Mouse (Mus musculus) limb, embryonic 14.5 days (tissue): ENCODE measurements around the gene Mgp. TPM values are rescaled to one million over a fixed set of nuclear protein-coding genes. Genes with fewer than 3 reads are reported as not detected.

Experiments
- ATAC-seq: fragments of 200-750 bp; cut with Nextera tagmentation; 2 replicates; pipeline ENCODE4 v1.8.0; 2017; ENCODE audit warnings: low read depth, moderate number of reproducible peaks, moderate TSS enrichment; ENCODE audit not compliant: low FRiP score
- DNase-seq: peaks from one replicate; pipeline ENCODE4 v3.0.0-alpha.2; 2015; ENCODE audit warnings: low spot score
- H3K27ac ChIP-seq: fragments of 300-500 bp; sonication (generic); replicated peaks from 2 replicates; pipeline ENCODE4 v1.5.1; 2014; ENCODE audit warnings: low read depth, mild to moderate bottlenecking, low read length, moderate library complexity, mixed read lengths
- H3K27me3 ChIP-seq: fragments of 300-500 bp; sonication (generic); 2 replicates; pipeline ENCODE4 v1.6.1; 2014; ENCODE audit warnings: low read length, mixed read lengths; ENCODE audit not compliant: control insufficient read depth, insufficient read depth
- H3K36me3 ChIP-seq: fragments of 300-500 bp; sonication (generic); 2 replicates; pipeline ENCODE4 v1.6.1; 2014; ENCODE audit warnings: mild to moderate bottlenecking, low read length, moderate library complexity, mixed read lengths; ENCODE audit not compliant: control insufficient read depth, insufficient read depth
- H3K4me1 ChIP-seq: fragments of 300-500 bp; sonication (generic); 2 replicates; pipeline ENCODE4 v1.6.1; 2014; ENCODE audit warnings: antibody characterized with exemption, low read length, mixed read lengths; ENCODE audit not compliant: control insufficient read depth, insufficient read depth
- H3K4me2 ChIP-seq: fragments of 300-500 bp; sonication (generic); replicated peaks from 2 replicates; pipeline ENCODE4 v1.6.1; 2014; ENCODE audit warnings: low read depth, mild to moderate bottlenecking, low read length, moderate library complexity; ENCODE audit not compliant: severe bottlenecking
- H3K4me3 ChIP-seq: fragments of 300-500 bp; sonication (generic); replicated peaks from 2 replicates; pipeline ENCODE4 v1.5.1; 2014; ENCODE audit warnings: low read length
- H3K9ac ChIP-seq: fragments of 300-500 bp; sonication (generic); 2 replicates; pipeline ENCODE4 v1.6.1; 2014; ENCODE audit warnings: mild to moderate bottlenecking, low read depth, low read length, moderate library complexity; ENCODE audit not compliant: severe bottlenecking
- H3K9me3 ChIP-seq: fragments of 300-500 bp; sonication (generic); 2 replicates; pipeline ENCODE4 v1.6.1; 2016; ENCODE audit warnings: low read length; ENCODE audit not compliant: control insufficient read depth
- POLR2A ChIP-seq: fragments of 200-500 bp; IDR thresholded peaks from 2 replicates; pipeline ENCODE4 v1.8.0; 2012; ENCODE audit warnings: inconsistent platforms, mild to moderate bottlenecking, moderate library complexity, borderline replicate concordance; ENCODE audit not compliant: insufficient read depth, insufficient read length; ENCODE audit errors: extremely low read depth
- WGBS: fragments of 180-500 bp; shearing (Covaris S2); extraction: QIAGEN DNeasy Blood & Tissue Kit; methylation state at CpG from one replicate; pipeline ENCODE4 v1.1.7; 2014; 5-methylcytosine and 5-hydroxymethylcytosine counted together
- polyA plus RNA-seq, 2 experiments: library from polyadenylated mRNA; depleted of rRNA in 1 of 2; stranded (reverse) in 1 of 2; unstranded in 1 of 2; fragments of >200 nt; fragmentation: Nextera tagmentation in 1 of 2; extraction: Ambion mirVana in 1 of 2; gene quantifications; 2 replicates each; pipeline versions ENCODE4 v1.2.1 to v1.2.3; 2012 to 2014

The Mgp gene
- polyA plus RNA-seq, 2 experiments: 360 to 645 TPM

DNA sequence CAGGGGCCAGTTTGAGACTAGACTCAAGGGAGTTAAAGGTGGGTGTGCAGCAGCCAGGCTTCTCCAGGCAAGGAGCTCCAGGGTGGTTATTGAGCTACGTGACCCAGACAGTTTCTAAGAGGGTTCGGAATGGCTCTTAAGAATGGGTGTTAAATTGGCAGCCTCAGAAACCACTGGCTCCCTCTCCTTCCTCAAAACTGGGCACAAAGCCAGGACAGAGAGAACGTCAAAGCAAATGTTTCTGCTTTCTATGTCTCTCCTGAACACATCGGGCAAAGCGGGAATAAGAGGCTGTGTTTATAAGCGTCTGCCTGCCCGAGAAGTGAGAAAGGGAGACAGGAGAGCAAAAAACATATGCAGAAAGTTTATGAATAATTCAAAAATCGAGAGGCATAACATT lies 1.0 kb downstream of the Mgp start:
- no peak for TF ChIP-seq POLR2A
- H3K27ac ChIP-seq: peak overlapping the region; percentile 50
- no peak for DNase-seq
- H3K4me1 ChIP-seq: peaks cover 25% of the 10 kb centered on the region
- H3K4me2 ChIP-seq: peak overlapping the region; percentile 45
- peak overlapping the region; percentile 43 for H3K4me3 ChIP-seq
- no peaks in the 10 kb centered on the region for H3K9me3 ChIP-seq
- 0 out of 2 replicates have a peak, but pooled peaks cover 3% of the 10 kb centered on the region for H3K36me3 ChIP-seq
- WGBS: 22% methylated on average over 8 of the region's 8 CpGs
- no peaks in the 10 kb centered on the region for H3K27me3 ChIP-seq
- H3K9ac ChIP-seq: peak overlapping the region; percentile 38; the same call in 1 of the 2 replicates
- no peak; the same call in 1 of the 2 replicates for ATAC-seq

DNA sequence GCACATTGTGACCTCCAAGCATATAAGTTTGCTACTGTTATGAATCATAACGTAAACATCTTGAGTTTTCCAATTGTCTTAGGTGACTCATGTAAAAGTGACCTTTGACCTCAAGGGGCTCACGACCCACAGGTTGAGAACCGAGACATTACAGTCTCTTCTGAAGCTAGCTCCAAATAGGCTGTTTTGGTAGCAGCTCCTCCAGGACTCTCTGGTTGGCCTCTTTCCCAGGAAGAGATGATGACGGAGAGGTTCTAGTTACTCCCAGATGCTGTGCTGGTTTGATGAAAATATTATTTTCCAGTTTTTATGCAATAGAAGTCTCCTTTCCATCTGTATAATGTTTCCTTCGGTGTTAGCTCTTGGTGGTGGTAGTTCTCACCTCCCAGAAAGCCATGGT lies 6.7 kb downstream of the Mgp start:
- Histone ChIP-seq H3K27me3 (no peaks in the 10 kb centered on the region), H3K4me2 (no peak overlapping the region), H3K36me3 (0 out of 2 replicates have a peak, but pooled peaks cover 3% of the 10 kb centered on the region), H3K27ac (no peak overlapping the region), H3K4me3 (no peak overlapping the region), H3K9me3 (no peaks in the 10 kb centered on the region), H3K9ac (no peak overlapping the region), H3K4me1 (peaks cover 19% of the 10 kb centered on the region)
- 63% methylated on average over 5 of the region's 5 CpGs for WGBS
- no peak for TF ChIP-seq POLR2A
- ATAC-seq: no peak; the same call in 1 of the 2 replicates
- DNase-seq: peak; percentile 43

DNA sequence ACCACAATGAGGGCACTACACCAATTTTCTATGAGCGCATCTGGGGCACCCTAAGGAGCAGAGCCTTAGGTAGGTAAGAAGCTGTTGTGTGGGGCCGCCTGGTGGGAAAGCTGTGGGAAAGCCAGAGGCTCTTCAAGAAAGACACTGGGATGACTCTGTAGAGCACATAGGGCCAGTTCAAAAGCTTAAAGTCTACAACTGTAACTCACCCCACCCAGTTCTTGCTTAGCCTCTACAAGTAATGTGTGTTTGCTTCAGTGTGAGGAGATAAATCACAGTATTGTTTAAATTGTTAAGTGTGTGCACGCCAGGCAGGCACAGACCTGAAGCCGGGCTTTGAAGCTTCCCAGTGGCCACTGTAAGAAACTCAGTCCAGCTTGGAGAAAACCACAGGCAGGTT lies 9.5 kb downstream of the Mgp start:
- WGBS: 68% methylated on average over 4 of the region's 4 CpGs

DNA sequence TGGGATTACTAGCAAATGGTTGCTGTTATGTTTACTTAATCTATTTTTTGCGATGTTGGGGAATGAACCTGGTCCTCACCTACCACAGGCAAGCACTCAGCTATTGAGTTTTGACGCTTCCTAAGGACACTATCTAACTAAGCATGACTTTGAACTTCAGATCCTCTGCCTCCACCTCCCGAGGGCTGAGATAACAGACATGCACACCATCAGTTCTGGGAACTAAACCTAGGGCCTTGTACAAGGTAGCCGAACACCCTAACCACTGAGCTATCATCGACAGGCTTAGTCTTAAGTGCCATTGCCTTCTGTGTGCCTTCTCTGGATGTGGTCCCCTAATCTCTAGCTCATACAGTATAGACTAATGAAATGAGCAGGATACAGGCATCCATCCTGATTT lies 10.3 kb downstream of the Mgp start:
- DNase-seq (no peak), ATAC-seq (no peak)
- Histone ChIP-seq H3K4me3 (no peak overlapping the region), H3K9ac (no peak overlapping the region), H3K27me3 (no peaks in the 10 kb centered on the region), H3K27ac (no peak overlapping the region), H3K36me3 (no peaks in the 10 kb centered on the region), H3K9me3 (no peaks in the 10 kb centered on the region), H3K4me2 (no peak overlapping the region), H3K4me1 (peaks cover 13% of the 10 kb centered on the region)
- TF ChIP-seq POLR2A: no peak
- 91% methylated on average over 5 of the region's 5 CpGs for WGBS

More for the DNA sequence above, 9.5 kb downstream of the Mgp start:
- Histone ChIP-seq H3K27me3 (no peaks in the 10 kb centered on the region), H3K27ac (no peak overlapping the region), H3K36me3 (no peaks in the 10 kb centered on the region), H3K4me1 (peaks cover 13% of the 10 kb centered on the region), H3K4me2 (no peak overlapping the region), H3K4me3 (no peak overlapping the region), H3K9me3 (no peaks in the 10 kb centered on the region), H3K9ac (no peak overlapping the region)
- ATAC-seq (no peak), DNase-seq (no peak)
- TF ChIP-seq POLR2A: no peak

DNA sequence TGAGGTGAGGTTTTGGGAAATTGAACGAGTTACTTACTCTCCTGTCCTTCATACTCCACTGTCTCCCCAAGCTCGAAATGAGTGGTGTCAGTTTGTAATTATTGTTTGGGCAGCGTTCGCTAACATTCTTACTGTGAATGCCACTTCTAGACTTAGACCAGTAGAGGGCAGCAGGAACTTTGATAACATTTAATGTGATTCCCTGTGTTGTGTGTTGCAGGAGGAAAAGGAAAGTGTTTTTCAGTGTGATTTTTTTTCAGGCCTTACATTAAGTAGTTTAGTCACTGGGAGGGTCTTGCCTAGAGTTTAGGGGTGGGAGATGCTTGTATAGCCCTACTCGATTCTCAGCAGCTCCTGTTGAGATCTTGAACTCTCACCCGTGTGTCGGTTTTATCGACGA lies 14.6 kb downstream of the Mgp start:
- DNase-seq: peak; percentile 89

DNA sequence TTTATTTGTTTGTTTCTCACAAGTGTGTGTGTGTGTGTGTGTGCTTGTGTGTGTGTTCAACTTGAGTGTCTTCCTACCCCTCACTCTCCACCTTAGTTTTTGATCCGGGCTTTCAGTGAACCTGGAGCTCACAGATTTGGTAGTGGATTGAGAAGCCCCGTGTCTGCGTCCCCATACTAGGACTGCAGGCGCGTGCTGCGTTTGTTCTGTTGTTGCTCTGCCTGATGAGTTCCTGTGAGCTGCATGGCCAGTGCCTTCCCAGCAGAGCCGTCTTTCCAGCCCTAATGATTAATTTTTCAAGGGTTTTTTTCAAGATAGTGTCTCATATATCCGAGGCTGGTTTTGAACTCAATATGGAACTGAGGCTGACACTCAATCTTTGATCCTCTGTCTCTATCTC lies 17.2 kb downstream of the Mgp start:
- TF ChIP-seq POLR2A: no peak
- Histone ChIP-seq H3K4me2 (no peak overlapping the region), H3K9ac (no peak overlapping the region), H3K4me1 (peaks cover 13% of the 10 kb centered on the region), H3K27ac (no peak overlapping the region), H3K9me3 (no peaks in the 10 kb centered on the region), H3K27me3 (no peaks in the 10 kb centered on the region), H3K36me3 (no peaks in the 10 kb centered on the region), H3K4me3 (no peak overlapping the region)
- WGBS: 70% methylated on average over 8 of the region's 8 CpGs
- DNase-seq (no peak), ATAC-seq (no peak)

More for the DNA sequence above, 14.6 kb downstream of the Mgp start:
- TF ChIP-seq POLR2A: no peak
- Histone ChIP-seq H3K27me3 (no peaks in the 10 kb centered on the region), H3K27ac (no peak overlapping the region), H3K36me3 (no peaks in the 10 kb centered on the region), H3K9ac (no peak overlapping the region), H3K9me3 (no peaks in the 10 kb centered on the region), H3K4me3 (no peak overlapping the region), H3K4me1 (peaks cover 11% of the 10 kb centered on the region), H3K4me2 (no peak overlapping the region)
- 44% methylated on average over 9 of the region's 9 CpGs for WGBS
- peak; percentile 51; the same call in 1 of the 2 replicates for ATAC-seq
